Mouse (Mus musculus): Measurements from ENCODE around the gene Cacna1b.

DNA sequence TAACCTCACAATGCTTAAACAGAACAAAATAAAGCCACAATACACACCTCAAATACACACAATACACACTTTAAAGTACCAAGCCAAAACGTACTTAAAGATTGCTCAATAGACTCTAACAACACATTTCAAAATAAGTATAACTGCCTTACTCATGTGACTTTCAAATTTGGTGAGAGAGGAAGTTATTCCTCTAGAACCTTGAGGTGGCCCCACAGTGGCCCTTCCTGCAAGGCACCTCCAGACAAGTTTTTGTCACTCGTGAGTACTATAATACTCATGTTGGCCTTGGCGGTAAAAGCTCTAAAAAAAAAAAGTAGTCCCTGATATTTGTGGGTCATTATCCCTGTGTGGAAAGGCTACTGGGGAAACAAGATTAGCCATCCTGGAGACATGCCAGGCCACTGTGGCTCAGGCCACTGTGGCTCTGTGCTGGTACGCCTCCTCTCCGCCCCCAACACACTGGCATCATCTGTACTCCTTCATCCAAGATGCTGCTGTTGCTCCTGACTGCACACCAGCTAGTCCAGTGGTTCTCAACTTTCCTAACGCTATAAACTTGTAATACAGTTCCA lies 88.4 kb downstream of the Cacna1b start:
- no peak for TF ChIP-seq CTCF (IDR thresholded peaks at IDR 0.05; ENCODE audit: low read depth, low read length)
- TF ChIP-seq POLR2A (IDR thresholded peaks at IDR 0.05; ENCODE audit: extremely low read depth, insufficient read depth, low read length) = no peak

Data from liver, adult 2 months (tissue).